Comparison of ENCODE assay signal across 8 mouse cellular contexts in the genomic region with DNA sequence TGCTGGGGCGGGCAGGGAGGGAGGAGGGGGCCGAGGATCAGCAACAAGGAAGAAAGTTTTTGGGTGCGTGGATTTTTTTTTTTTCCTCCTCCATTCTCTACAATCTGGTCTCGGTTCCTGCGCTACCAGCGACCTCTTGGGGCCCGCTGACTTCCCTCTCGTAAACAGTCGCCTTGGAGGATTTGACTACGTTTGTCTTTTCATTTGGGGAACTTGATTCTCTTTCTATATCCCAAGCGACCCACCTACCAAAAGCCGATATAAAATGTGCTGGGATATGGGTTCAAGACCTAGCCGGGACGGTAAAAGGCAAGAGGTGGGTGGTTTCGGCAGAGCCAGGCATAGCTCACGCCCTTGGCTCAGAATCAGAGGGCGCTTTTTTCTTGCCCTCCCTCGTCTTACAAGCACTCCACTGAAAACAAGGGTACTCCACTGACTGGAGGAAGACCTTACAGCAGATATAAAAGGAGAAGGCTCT. TPM values are rescaled to one million over a fixed set of nuclear protein-coding genes. Genes with fewer than 3 reads are reported as not detected.
A peak's percentile ranks its signal among the peaks of the same experiment; 100 is the strongest.
DNase-seq lines count a peak whose midpoint lies in the region; ATAC-seq and TF ChIP-seq lines count a peak whose summit lies in the region.

No protein-coding gene starts in this region.

- no peak for TF ChIP-seq POLR2A in bone marrow macrophage, adult 2 months (IDR thresholded peaks at IDR 0.05; ENCODE audit: borderline replicate concordance, low read depth, low read length)

- H3K4me2 ChIP-seq in forebrain, embryonic 15.5 days (replicated peaks) = peak overlapping the region; percentile 96
- H3K4me2 ChIP-seq in limb, embryonic 11.5 days (ENCODE audit: low read depth, severe bottlenecking) = peak overlapping the region; percentile 92
- peak overlapping the region; percentile 98 for H3K4me2 ChIP-seq in midbrain, postnatal 0 days (ENCODE audit: low read depth, low read length, poor library complexity, severe bottlenecking)

- WGBS in forebrain, embryonic 15.5 days = 2% methylated on average over 18 of the region's 18 CpGs
- WGBS in limb, embryonic 11.5 days = under 1% methylated on average over 18 of the region's 18 CpGs
- 4% methylated on average over 17 of the region's 18 CpGs for WGBS in midbrain, postnatal 0 days

- no peaks in the 10 kb centered on the region for H3K9me3 ChIP-seq in forebrain, embryonic 15.5 days
- no peaks in the 10 kb centered on the region for H3K9me3 ChIP-seq in limb, embryonic 11.5 days (ENCODE audit: control insufficient read depth, low read length)
- no peaks in the 10 kb centered on the region for H3K9me3 ChIP-seq in midbrain, postnatal 0 days (ENCODE audit: low read length)

- ATAC-seq in forebrain, embryonic 15.5 days (replicated peaks) = no peak
- ATAC-seq in limb, embryonic 11.5 days (ENCODE audit: insufficient number of reproducible peaks, low FRiP score, low TSS enrichment, low read depth) = no peak
- ATAC-seq in midbrain, postnatal 0 days (ENCODE audit: low FRiP score) = no peak
- ATAC-seq in erythroblast, adult 5-6 weeks (replicated peaks; ENCODE audit: low FRiP score, poor library complexity, severe bottlenecking) = no peak
- ATAC-seq in granulocyte monocyte progenitor cell, adult 5-6 weeks (replicated peaks; ENCODE audit: poor library complexity, severe bottlenecking) = no peak; the same call in 1 of the 2 replicates

- no peak overlapping the region; the same call in 1 of the 2 replicates for H3K27ac ChIP-seq in left cerebral cortex, adult 2 months
- peak overlapping the region; percentile 73 for H3K27ac ChIP-seq in bone marrow macrophage, adult 2 months (ENCODE audit: insufficient read depth, low read depth, low read length)
- H3K27ac ChIP-seq in forebrain, embryonic 15.5 days (replicated peaks) = no peak overlapping the region
- no peak overlapping the region for H3K27ac ChIP-seq in limb, embryonic 11.5 days (replicated peaks; ENCODE audit: low read depth, low read length)
- H3K27ac ChIP-seq in midbrain, postnatal 0 days (ENCODE audit: low read depth, low read length) = no peak overlapping the region

- no peak for DNase-seq in left cerebral cortex, adult 2 months (ENCODE audit: extremely low spot score in 1 of 2, low spot score in 2 of 2)
- DNase-seq in left cerebral cortex, adult 11 months (ENCODE audit: low spot score) = no peak
- no peak for DNase-seq in limb, embryonic 11.5 days (ENCODE audit: low spot score)
- DNase-seq in midbrain, postnatal 0 days (ENCODE audit: low spot score) = peak; percentile 80

- peak overlapping the region; percentile 63 for H3K9ac ChIP-seq in forebrain, embryonic 15.5 days (replicated peaks)
- H3K9ac ChIP-seq in limb, embryonic 11.5 days (ENCODE audit: low read length) = no peak overlapping the region
- H3K9ac ChIP-seq in midbrain, postnatal 0 days (replicated peaks; ENCODE audit: low read length, poor library complexity, severe bottlenecking) = peak overlapping the region; percentile 69

- H3K4me3 ChIP-seq in left cerebral cortex, adult 2 months = peak overlapping the region; percentile 85
- peak overlapping the region; percentile 96 for H3K4me3 ChIP-seq in bone marrow macrophage, adult 2 months (ENCODE audit: insufficient read depth, low read length)
- peak overlapping the region; percentile 66 for H3K4me3 ChIP-seq in forebrain, embryonic 15.5 days
- peak overlapping the region; percentile 76 for H3K4me3 ChIP-seq in limb, embryonic 11.5 days (ENCODE audit: low read depth, low read length)
- peak overlapping the region; percentile 88 for H3K4me3 ChIP-seq in midbrain, postnatal 0 days (ENCODE audit: low read depth, low read length)

- H3K4me1 ChIP-seq in bone marrow macrophage, adult 2 months (ENCODE audit: control insufficient read depth, insufficient read depth, low read length) = peaks cover 27% of the 10 kb centered on the region
- peaks cover 24% of the 10 kb centered on the region for H3K4me1 ChIP-seq in forebrain, embryonic 15.5 days
- H3K4me1 ChIP-seq in limb, embryonic 11.5 days (ENCODE audit: control insufficient read depth, insufficient read depth, low read length) = peaks cover 3% of the 10 kb centered on the region; the same call in 1 of the 2 replicates
- H3K4me1 ChIP-seq in midbrain, postnatal 0 days (ENCODE audit: insufficient read depth, low read length) = peaks cover 4% of the 10 kb centered on the region; the same call in 1 of the 2 replicates

- H3K36me3 ChIP-seq in forebrain, embryonic 15.5 days = no peaks in the 10 kb centered on the region
- no peaks in the 10 kb centered on the region for H3K36me3 ChIP-seq in limb, embryonic 11.5 days (ENCODE audit: control insufficient read depth, insufficient read depth, low read length)
- no peaks in the 10 kb centered on the region for H3K36me3 ChIP-seq in midbrain, postnatal 0 days (ENCODE audit: insufficient read depth, low read length)

- intact Hi-C loops in left cerebral cortex, adult 2 months (cut with DNase I) = loop anchor here (2.0 to 10.0 kb wide), 4 partner anchors 92 to 634 kb away; no protein-coding TSS in a partner anchor

- H3K27me3 ChIP-seq in forebrain, embryonic 15.5 days = peaks cover 6% of the 10 kb centered on the region; the same call in 1 of the 2 replicates
- peaks cover 7% of the 10 kb centered on the region; the same call in 1 of the 2 replicates for H3K27me3 ChIP-seq in limb, embryonic 11.5 days (ENCODE audit: control insufficient read depth, insufficient read depth, low read length)
- peaks cover 4% of the 10 kb centered on the region for H3K27me3 ChIP-seq in midbrain, postnatal 0 days (ENCODE audit: insufficient read depth, low read length)

- TF ChIP-seq CTCF in left cerebral cortex, adult 2 months (IDR thresholded peaks at IDR 0.05) = peak; percentile 25
- peak; percentile 34 for TF ChIP-seq CTCF in bone marrow macrophage, adult 2 months (IDR thresholded peaks at IDR 0.05; ENCODE audit: low read depth, low read length)
- TF ChIP-seq CTCF in midbrain, postnatal 0 days (IDR thresholded peaks at IDR 0.05) = peak; percentile 60

RNA-seq across cellular contexts. Expression of a gene that starts 0.4 kb away (rescaled TPM):
- 10 to 100 TPM; 16.9 to 22.6 TPM for total RNA-seq in left cerebral cortex, adult 2 months (2021)
- polyA plus RNA-seq in bone marrow macrophage, adult 2 months (2012; ENCODE audit: insufficient read depth, insufficient read length, missing spikeins) = 3.9 and 4.0 TPM in 2 replicates
- 8.1 and 8.9 TPM in 2 replicates for polyA plus RNA-seq in forebrain, embryonic 15.5 days (2015; fragmentation: Nextera tagmentation; extraction: Ambion mirVana)
- polyA plus RNA-seq in limb, embryonic 11.5 days (2014; fragmentation: Nextera tagmentation; extraction: Ambion mirVana) = 5.9 and 6.4 TPM in 2 replicates
- 8.0 and 8.1 TPM in 2 replicates for total RNA-seq in midbrain, postnatal 0 days (2014; rRNA removed)
- 4.2 and 5.0 TPM in 2 replicates for polyA plus RNA-seq in midbrain, postnatal 0 days (2015; fragmentation: Nextera tagmentation; extraction: Ambion mirVana)
- not detected in 2 replicates for total RNA-seq in erythroblast, adult 5-6 weeks (2015; ENCODE audit: low replicate concordance)
- total RNA-seq in erythroblast, adult 5-6 weeks (2017; ENCODE audit: low replicate concordance) = not detected in 2 replicates
- total RNA-seq in granulocyte monocyte progenitor cell, adult 5-6 weeks (2014; fragmentation: Nextera tagmentation) = 0.17 and 0.96 TPM in 2 replicates
- 0.56 TPM in 1 of 2 replicates, not detected in the other for total RNA-seq in granulocyte monocyte progenitor cell, adult 5-6 weeks (2017)
